Mouse (Mus musculus) testis, adult 2 months (tissue): ENCODE measurements around the gene Gusb. TPM values are rescaled to one million over a fixed set of nuclear protein-coding genes. Genes with fewer than 3 reads are reported as not detected.

Experiments
- H3K27ac ChIP-seq: fragments of 200-500 bp; 2 replicates; pipeline ENCODE4 v1.5.1; 2012; ENCODE audit warnings: low read depth, low read length; ENCODE audit not compliant: control insufficient read depth, insufficient read depth
- H3K27me3 ChIP-seq: fragments of 200-500 bp; 2 replicates; pipeline ENCODE4 v1.6.1; 2012; ENCODE audit warnings: mild to moderate bottlenecking, low read length, moderate library complexity; ENCODE audit not compliant: control insufficient read depth, insufficient read depth
- H3K36me3 ChIP-seq: fragments of 200-500 bp; 2 replicates; pipeline ENCODE4 v1.6.1; 2012; ENCODE audit warnings: mild to moderate bottlenecking, low read length; ENCODE audit not compliant: control insufficient read depth, insufficient read depth
- H3K4me1 ChIP-seq: fragments of 200-500 bp; 2 replicates; pipeline ENCODE4 v1.6.1; 2012; ENCODE audit warnings: low read length; ENCODE audit not compliant: control insufficient read depth, insufficient read depth
- H3K4me3 ChIP-seq: fragments of 200-500 bp; 2 replicates; pipeline ENCODE4 v1.5.1; 2012; ENCODE audit warnings: low read depth, mild to moderate bottlenecking, low read length, moderate library complexity, mixed read lengths; ENCODE audit not compliant: control insufficient read depth
- CTCF ChIP-seq: fragments of 200-500 bp; IDR thresholded peaks from 2 replicates; pipeline ENCODE4 v1.5.1; 2012; ENCODE audit warnings: low read depth, mild to moderate bottlenecking, inconsistent platforms, low read length, moderate library complexity; ENCODE audit not compliant: control insufficient read depth, insufficient read depth, insufficient replicate concordance
- POLR2A ChIP-seq: fragments of 200-500 bp; IDR thresholded peaks from 2 replicates; pipeline ENCODE4 v1.6.1; 2012; ENCODE audit warnings: low read depth, mild to moderate bottlenecking, inconsistent platforms, low read length, moderate library complexity; ENCODE audit not compliant: control insufficient read depth
- polyA plus RNA-seq: library from polyadenylated mRNA; depleted of rRNA; stranded (reverse); fragments of >200 nt; gene quantifications from 2 replicates; pipeline ENCODE4 v1.2.3, GENCODE M21; 2012

Gene Gusb
- polyA plus RNA-seq, 1 experiment, result 6.2 TPM

- TF ChIP-seq POLR2A, result no peak
- no peak for TF ChIP-seq CTCF
- Histone ChIP-seq H3K36me3 (no peaks in the 10 kb centered on the region; the same call in 1 of the 2 replicates), H3K27ac (peak overlapping the region; percentile 52)
These were observed 19.5 kb upstream of the Gusb start for GRCm38 (mm10) chr5:130022366-130022765.

GRCm38 (mm10) chr5:130021361-130021966 lies 18.6 kb upstream of the Gusb start:
- peak overlapping the region; percentile 75 for H3K27ac ChIP-seq
- no peaks in the 10 kb centered on the region for H3K27me3 ChIP-seq
- no peak overlapping the region for H3K4me3 ChIP-seq
- no peak for TF ChIP-seq CTCF
- TF ChIP-seq POLR2A, result no peak
- H3K36me3 ChIP-seq, result no peaks in the 10 kb centered on the region; the same call in 1 of the 2 replicates
- H3K4me1 ChIP-seq, result peaks cover 12% of the 10 kb centered on the region

More at GRCm38 (mm10) chr5:130022366-130022765, 19.5 kb upstream of the Gusb start:
- Histone ChIP-seq H3K4me3 (no peak overlapping the region; the same call in 1 of the 2 replicates), H3K4me1 (peaks cover 12% of the 10 kb centered on the region), H3K27me3 (no peaks in the 10 kb centered on the region)

DNA sequence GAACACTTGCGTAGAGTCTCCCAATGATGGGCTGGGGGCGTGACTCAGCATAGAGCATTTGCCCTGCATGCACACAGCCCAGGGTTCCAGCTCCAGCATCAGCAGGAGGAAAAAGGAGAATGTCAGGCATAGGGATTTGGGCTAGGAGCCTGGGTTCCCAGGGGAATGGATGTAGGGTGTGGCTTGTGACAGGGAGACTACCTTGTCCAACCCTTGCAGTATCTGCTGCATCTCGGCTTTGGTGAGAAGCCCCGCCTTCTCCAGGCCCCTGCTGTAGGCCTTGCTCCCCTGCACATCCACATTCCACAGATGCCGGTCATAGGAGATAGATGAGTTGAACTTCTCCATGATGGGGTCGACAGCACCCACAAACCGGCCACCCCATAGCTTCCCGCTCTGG lies 16.6 kb upstream of the Gusb start:
- no peak for TF ChIP-seq POLR2A
- no peak for TF ChIP-seq CTCF
- Histone ChIP-seq H3K27me3 (no peaks in the 10 kb centered on the region), H3K36me3 (no peaks in the 10 kb centered on the region; the same call in 1 of the 2 replicates), H3K4me1 (peaks cover 12% of the 10 kb centered on the region), H3K4me3 (no peak overlapping the region), H3K27ac (no peak overlapping the region)

- TF ChIP-seq POLR2A (no peak), CTCF (peak; percentile 61; the same call in 1 of the 2 replicates)
- H3K27me3 ChIP-seq, result no peaks in the 10 kb centered on the region
- no peaks in the 10 kb centered on the region; the same call in 1 of the 2 replicates for H3K36me3 ChIP-seq
- H3K4me3 ChIP-seq, result no peak overlapping the region
- H3K4me1 ChIP-seq, result no peaks in the 10 kb centered on the region; the same call in 1 of the 2 replicates
- no peak overlapping the region for H3K27ac ChIP-seq
These were observed 12.3 kb upstream of the Gusb start for GRCm38 (mm10) chr5:130015104-130015503.

DNA sequence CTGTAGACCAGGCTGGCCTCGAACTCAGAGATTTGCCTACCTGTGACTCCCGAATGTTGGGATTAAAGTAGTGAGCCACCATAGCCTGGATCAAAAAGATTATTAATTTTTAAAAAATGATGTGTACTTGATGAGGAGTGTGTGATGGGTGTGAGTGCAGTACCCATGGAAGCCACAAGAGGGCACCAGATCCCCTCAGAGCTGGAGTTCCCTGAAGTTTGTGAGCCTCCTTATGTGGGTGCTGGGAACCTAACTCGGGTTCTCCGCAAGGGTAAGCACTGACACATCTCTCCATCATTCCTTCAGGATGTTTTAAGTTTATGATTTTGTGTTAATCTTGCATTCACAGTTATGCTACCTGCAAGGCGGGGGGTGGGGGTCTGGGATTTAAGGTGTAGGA lies 8.1 kb upstream of the Gusb start:
- H3K27me3 ChIP-seq, result no peaks in the 10 kb centered on the region
- TF ChIP-seq CTCF (peak; percentile 83), POLR2A (no peak)
- H3K27ac ChIP-seq, result no peak overlapping the region
- no peak overlapping the region for H3K4me3 ChIP-seq
- H3K36me3 ChIP-seq, result no peaks in the 10 kb centered on the region
- no peaks in the 10 kb centered on the region for H3K4me1 ChIP-seq

DNA sequence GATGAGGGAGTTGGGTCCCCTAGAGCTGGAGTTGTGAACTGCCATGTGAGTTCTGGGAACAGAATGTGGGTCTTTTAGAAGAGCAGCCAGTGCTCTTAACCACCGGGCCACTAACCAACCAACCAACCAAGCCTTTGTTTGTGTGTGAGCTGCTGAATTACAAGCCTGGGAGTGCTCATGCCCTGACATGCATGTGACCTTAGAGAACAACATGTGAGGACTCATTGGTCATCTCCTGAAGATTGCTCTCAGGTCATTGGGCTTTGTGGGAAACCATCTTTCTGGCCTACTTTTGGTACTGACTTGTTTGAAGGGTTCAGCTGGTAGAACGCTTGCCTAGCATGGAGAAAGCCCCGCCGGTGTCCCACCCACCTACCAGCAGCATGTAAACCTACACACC lies 6.9 kb upstream of the Gusb start:
- Histone ChIP-seq H3K36me3 (no peaks in the 10 kb centered on the region), H3K27me3 (no peaks in the 10 kb centered on the region), H3K4me1 (no peaks in the 10 kb centered on the region), H3K4me3 (no peak overlapping the region), H3K27ac (no peak overlapping the region)
- TF ChIP-seq CTCF, result no peak
- no peak for TF ChIP-seq POLR2A

DNA sequence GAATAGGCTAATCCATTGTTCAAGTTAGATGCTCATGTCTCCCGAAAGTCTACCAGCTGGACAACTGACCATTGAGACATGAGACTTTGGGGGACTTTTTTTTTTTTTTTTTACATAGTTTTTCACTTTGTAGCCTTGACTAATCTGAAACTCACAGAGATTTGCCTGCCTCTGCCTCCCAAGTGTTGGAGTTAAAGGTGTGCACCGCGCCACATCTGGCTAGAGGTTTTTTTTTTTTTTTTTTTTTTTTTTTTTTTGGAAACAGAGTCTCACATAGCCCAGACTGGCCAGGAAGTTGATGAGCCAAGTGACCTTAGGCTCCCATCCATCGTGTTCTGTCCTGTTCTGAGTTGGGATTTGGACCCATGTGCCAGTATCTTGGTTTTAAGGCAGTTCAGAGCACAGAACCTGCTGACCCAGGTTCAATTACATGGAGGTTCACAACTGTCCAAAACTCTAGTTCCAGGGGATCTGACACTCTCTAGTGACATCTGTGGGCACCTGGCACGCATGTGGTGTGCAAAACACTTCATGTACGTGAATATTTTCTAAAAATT lies 5.3 kb upstream of the Gusb start:
- Histone ChIP-seq H3K36me3 (no peaks in the 10 kb centered on the region), H3K27ac (no peak overlapping the region), H3K27me3 (0 out of 2 replicates have a peak, but pooled peaks cover under 1% of the 10 kb centered on the region), H3K4me3 (no peak overlapping the region), H3K4me1 (peaks cover 3% of the 10 kb centered on the region)
- TF ChIP-seq POLR2A (no peak), CTCF (no peak)

GRCm38 (mm10) chr5:130007344-130007743 lies 4.5 kb upstream of the Gusb start:
- TF ChIP-seq POLR2A (no peak), CTCF (no peak)
- 0 out of 2 replicates have a peak, but pooled peaks cover 3% of the 10 kb centered on the region for H3K27me3 ChIP-seq
- no peak overlapping the region for H3K4me3 ChIP-seq
- H3K36me3 ChIP-seq, result no peaks in the 10 kb centered on the region
- peaks cover 10% of the 10 kb centered on the region for H3K4me1 ChIP-seq
- no peak overlapping the region for H3K27ac ChIP-seq
